Mouse (Mus musculus): ENCODE data around the gene Rbms3. TPM values are rescaled to one million over a fixed set of nuclear protein-coding genes. Genes with fewer than 3 reads are reported as not detected.

Rbms3 gene
- total RNA-seq, 2 experiments from 2014 or later: 15.1 to 16.3 TPM

DNA sequence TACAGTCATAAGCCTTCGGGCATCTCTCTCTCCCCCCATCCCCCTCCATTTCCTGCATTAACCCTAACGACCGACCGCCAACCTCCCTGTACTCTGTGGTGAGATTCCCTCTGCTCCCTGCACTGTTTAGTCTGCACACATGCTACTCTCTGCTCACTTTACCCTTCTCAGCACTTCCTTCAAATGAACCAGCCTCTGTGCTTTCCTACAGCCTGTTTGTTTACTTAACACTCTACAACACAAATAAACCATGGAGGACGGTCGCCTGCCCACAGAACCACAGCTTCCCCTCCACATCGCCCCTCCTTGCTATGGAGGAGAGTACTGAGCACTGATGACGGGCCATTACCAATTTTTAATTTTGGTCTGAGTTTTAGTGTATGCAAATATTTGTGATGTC lies 552.9 kb downstream of the Rbms3 start:
- DNase-seq (ENCODE audit: low spot score in 2 of 2): no peak
- no peak for TF ChIP-seq CTCF (conservative IDR thresholded peaks at IDR 0.05)
- Histone ChIP-seq H3K4me3 (no peak overlapping the region), H3K27ac (no peak overlapping the region)

DNA sequence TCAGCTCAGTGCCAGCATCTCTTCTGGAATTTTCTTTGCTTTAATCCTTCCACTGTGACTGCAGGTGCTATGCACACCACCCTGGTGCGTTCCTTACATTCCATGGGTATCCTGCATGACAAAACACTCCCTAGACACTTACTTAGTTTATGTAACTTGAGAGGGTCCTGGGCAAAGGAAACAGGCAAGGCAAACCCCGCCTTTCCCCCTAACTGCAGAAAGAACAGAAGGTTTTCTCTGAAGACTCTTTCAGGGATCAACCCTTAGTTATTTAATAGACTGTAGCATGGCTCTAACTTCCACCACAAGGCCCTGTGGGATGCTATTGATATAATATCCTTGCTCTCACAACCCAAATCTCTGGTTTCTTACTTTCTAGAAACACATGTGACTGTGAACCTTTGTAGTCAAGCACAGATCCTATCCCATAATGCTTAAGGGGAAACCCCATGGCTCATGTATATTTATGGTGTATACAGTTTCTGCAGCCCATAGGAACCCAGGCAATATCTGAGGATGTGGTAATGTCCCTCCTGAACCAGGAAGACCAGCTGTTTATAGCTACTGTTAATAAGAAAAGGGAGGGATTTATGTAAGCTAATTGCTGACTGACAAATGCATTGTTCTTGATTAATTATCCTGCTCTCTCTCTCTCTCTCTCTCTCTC lies 557.1 kb downstream of the Rbms3 start:
- no peak overlapping the region for H3K4me3 ChIP-seq
- no peak overlapping the region for H3K27ac ChIP-seq
- no peak for TF ChIP-seq CTCF (conservative IDR thresholded peaks at IDR 0.05)
- DNase-seq (ENCODE audit: low spot score in 2 of 2): no peak

DNA sequence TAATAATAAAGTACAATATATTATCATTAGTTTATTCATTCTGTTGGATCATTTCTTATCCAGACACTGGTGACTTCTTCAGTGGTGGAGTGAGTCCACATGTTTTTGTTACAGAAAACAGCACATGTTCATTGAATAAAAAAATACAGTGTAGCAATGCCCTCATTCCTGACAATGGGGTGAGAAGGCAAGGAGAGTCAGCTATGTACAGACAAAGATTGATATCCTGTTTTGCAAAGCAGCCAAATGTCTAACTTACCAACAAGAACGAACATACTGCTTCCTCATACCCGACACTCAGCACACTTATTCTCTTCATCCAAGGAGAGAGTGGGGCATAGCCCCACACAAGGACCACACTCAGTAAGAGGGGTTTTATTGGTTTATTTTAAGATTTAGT lies 559.1 kb downstream of the Rbms3 start:
- DNase-seq (ENCODE audit: low spot score in 2 of 2): no peak
- no peak for TF ChIP-seq CTCF (conservative IDR thresholded peaks at IDR 0.05)
- H3K27ac ChIP-seq: no peak overlapping the region
- H3K4me3 ChIP-seq: no peak overlapping the region

DNA sequence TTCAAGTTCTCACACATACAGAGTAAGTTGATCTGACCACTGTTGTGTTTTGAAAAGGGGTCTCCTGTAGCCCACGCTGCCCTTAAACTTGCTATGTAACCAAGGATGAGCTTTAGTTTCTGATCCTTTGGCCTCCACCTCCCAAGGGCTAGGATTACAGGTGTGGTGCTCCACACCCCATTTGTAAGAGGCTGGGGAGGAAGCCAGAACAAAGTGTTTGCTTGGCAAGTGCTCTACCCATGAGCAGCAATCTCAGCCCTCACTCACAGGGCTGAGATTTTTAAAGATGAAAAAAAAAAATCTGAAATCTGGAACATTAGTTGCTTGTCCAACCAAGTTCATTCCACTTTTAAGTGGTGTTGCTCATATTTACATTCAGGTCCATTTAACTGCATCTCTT lies 560.5 kb downstream of the Rbms3 start:
- TF ChIP-seq CTCF (conservative IDR thresholded peaks at IDR 0.05): no peak
- no peak for DNase-seq (ENCODE audit: low spot score in 2 of 2)

DNA sequence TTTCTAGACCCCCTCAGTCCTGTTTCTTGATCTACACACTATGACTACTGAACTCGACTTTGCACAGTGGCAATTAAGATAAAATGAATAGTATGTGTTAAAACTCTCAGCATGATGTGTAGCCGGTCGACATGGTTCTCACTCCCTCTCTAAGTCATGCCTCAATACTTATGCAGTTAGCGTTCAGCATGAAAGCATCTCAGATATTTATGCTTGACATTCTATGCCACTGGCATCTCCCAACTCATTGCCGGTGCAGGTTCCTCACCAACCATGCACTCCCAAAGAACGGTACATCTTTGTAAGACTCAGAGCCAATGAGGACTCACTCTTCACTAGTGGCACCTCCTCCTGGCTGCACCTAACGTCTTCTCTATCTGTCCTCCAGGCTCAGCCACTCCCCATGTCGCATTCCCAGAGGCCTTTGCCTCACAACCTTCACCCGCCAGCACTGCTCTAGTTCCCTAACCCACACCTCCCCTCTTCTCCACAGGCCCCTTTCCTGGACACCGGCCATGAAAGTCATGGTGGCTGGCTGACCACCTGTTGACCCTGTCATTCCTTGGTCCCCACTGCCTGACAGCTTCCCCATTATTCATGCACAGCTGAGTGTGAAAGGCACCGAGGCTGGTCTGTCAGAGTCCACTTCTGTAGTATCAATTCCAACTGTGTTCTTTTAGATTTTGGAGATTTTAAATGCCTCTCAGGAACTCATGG lies 561.9 kb downstream of the Rbms3 start:
- Histone ChIP-seq H3K27ac (no peak overlapping the region), H3K4me3 (no peak overlapping the region)
- DNase-seq (ENCODE audit: low spot score in 2 of 2): no peak
- no peak for TF ChIP-seq CTCF (conservative IDR thresholded peaks at IDR 0.05)

More for the DNA sequence above, 560.5 kb downstream of the Rbms3 start:
- Histone ChIP-seq H3K27ac (no peak overlapping the region), H3K4me3 (no peak overlapping the region)

DNA sequence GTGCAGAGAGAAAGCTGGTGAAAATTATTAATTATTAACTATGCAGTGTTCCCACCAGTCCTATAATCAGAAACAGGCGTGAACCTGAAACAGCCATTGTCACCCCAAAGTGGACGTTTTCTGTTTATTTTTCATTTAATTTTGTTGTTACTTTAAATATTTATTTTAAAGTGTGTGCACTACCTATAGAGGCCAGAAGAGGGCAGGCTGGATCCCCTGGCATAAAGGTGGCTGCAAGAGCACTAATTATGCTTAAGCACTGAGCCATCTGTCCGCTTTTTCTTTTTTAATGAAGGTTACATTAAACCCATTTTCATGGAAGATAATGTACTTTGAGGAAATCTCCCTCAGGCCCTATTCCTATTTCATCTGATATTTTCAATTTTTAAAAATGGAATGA lies 563.2 kb downstream of the Rbms3 start:
- TF ChIP-seq CTCF (conservative IDR thresholded peaks at IDR 0.05): peak; percentile 66
- H3K4me3 ChIP-seq: no peak overlapping the region
- DNase-seq (ENCODE audit: low spot score in 2 of 2): no peak

DNA sequence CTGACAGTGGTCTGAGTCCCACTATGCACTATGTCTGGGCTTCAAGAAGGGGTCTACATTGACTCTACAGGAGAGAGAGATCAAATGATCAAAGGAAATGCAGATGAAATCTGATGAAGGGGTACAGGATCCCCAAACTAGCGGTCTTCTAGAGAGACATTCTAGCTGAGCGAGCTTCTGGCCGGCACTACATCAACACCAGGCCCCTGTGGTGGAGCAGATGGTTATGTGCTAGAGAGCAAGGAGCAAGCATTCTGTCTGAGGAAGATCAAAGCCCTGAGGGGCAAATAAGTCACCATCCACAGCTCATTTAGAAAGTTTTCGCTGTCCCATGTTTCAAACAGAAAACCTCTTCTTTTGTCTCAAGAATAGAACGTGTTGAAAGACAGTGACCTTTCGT lies 564.1 kb downstream of the Rbms3 start:
- no peak overlapping the region for H3K27ac ChIP-seq
- TF ChIP-seq CTCF (conservative IDR thresholded peaks at IDR 0.05): no peak
- H3K4me3 ChIP-seq: no peak overlapping the region
- no peak for DNase-seq (ENCODE audit: low spot score in 2 of 2)

More for the DNA sequence above, 563.2 kb downstream of the Rbms3 start:
- no peak overlapping the region for H3K27ac ChIP-seq

DNA sequence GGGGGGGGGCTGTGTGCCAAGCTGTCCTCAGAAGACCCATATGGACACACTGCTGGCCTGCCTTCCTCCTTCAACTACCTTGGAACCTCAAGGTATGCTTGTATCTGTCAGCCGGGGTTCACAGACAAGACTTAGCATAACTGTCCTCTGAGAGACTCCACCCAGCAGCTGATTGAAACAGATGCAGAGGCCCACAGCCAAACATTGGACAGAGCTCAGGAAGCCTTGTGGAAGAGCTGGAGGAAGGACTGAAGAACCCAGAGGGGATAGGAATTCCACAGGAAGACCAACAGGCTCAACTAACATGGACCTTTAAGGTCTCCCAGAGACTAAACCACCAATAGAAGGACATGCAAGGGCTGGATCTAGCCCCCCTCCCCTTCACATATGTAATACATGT lies 570.1 kb downstream of the Rbms3 start:
- no peak for DNase-seq (ENCODE audit: low spot score in 2 of 2)
- TF ChIP-seq CTCF (conservative IDR thresholded peaks at IDR 0.05): no peak
- Histone ChIP-seq H3K4me3 (no peak overlapping the region), H3K27ac (no peak overlapping the region)

DNA sequence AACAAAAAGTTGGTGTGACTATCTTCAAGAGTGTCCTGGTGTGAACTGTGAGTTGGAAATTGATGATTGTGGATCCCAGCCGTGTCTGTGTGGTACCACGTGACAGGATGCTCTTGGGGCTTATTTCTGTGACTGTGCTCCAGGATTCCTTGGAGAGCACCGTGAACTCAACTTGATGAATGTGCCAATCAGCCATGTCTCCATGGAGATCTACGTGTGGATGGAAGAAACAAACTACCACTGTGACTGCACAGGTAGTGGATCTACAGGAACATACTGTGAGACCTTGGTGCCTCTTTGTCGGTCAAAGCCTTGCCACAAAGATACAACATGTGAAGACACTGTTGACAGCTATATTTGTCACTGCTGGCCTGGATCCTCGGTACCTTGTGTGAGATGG lies 570.6 kb downstream of the Rbms3 start:
- TF ChIP-seq CTCF (conservative IDR thresholded peaks at IDR 0.05): no peak
- DNase-seq (ENCODE audit: low spot score in 2 of 2): no peak
- no peak overlapping the region for H3K27ac ChIP-seq

DNA sequence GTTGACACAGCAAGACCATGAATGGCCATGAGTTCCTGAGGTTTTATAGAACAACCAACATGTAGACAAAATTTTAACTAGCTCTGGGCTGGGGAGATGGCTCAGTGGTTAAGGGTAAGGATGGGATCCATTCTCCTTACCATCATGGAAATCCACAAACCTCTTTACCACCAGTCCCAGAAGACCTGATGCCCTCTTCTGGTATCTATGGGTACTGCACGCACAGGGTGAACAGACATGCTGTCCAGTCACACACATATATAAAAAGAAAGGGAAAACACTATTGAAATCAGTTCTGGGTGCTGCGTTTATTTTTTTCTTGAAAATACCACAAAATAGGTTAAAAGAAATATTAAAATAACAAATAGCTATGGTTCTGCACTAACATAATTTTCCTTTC lies 577.8 kb downstream of the Rbms3 start:
- peak; percentile 56 for TF ChIP-seq CTCF (conservative IDR thresholded peaks at IDR 0.05)
- no peak overlapping the region for H3K27ac ChIP-seq
- DNase-seq (ENCODE audit: low spot score in 2 of 2): no peak
- H3K4me3 ChIP-seq: no peak overlapping the region

More for the DNA sequence above, 570.6 kb downstream of the Rbms3 start:
- H3K4me3 ChIP-seq: no peak overlapping the region

DNA sequence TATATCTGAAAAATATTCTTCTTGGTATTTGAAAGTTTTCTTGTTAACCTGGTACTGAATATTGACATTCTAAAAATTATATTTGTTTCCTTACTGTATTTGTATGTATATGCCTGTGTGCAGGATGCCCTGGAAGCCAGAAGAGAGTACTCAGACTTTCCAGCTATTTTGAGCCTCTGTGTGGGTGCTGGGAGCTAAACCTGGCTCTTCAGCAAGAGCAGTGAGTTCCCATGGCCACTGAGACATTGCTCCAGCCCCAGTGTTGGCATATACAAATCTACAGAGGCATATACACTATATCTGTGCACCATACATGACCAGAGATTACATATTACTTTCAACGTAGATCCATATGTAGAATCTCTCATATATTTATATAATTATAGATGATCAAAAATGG lies 581.1 kb downstream of the Rbms3 start:
- H3K27ac ChIP-seq: no peak overlapping the region
- no peak for DNase-seq (ENCODE audit: low spot score in 2 of 2)
- no peak overlapping the region for H3K4me3 ChIP-seq
- no peak for TF ChIP-seq CTCF (conservative IDR thresholded peaks at IDR 0.05)

DNA sequence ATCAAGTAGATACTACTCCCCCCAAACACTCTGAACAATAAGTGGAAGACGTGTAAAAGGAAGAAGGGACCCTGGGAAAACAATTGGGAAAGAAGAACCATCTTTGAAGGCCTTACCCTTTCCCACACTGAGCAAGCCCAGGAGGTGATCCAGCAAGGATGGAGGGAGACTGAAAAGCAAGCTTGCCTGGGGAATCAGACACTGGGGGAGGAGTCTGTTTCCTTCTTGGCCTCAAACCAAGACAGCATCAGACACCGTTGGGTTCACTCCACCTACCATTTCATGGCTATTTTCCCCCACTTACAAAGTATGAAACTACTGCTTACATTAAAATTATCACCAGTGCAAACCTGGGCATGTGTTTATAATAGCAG lies 587.7 kb downstream of the Rbms3 start:
- DNase-seq (ENCODE audit: low spot score in 2 of 2): no peak
- no peak overlapping the region for H3K27ac ChIP-seq
- H3K4me3 ChIP-seq: no peak overlapping the region
- no peak for TF ChIP-seq CTCF (conservative IDR thresholded peaks at IDR 0.05)

DNA sequence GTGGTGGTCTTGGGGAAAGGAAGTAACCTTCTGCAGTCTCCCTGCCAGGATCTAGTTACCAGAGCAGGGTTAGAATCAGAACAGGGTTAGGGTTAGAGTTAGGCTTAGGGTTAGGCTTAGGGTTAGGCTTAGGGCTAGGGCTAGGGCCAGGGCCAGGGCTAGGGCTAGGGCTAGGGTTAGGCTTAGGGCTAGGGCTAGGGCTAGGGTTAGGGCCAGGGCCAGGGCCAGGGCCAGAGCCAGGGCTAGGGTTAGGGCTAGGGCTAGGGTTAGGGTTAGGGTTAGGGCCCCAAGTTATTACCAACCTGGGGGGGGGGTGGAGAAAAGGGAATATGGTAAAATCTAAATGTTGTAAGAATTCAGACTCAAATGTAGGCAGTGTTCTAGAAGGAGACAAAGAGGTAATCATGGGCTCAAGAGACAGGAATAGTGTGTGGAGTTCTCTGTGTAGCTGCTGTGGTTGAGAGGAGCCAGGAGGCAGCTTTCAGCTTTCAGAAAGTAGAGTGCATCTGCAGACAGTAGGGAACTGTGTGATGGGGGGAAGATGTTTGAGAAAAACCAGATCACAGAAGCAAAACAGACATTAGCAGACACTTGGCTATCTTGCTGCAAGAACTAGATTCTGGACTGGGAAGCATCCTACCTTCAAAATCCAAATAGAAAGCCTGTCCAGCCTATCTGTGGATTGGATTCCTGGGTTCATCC lies 588.3 kb downstream of the Rbms3 start:
- no peak for TF ChIP-seq CTCF (conservative IDR thresholded peaks at IDR 0.05)
- H3K4me3 ChIP-seq: no peak overlapping the region
- DNase-seq (ENCODE audit: low spot score in 2 of 2): no peak
- no peak overlapping the region for H3K27ac ChIP-seq
